Mouse (Mus musculus) myocyte (in vitro differentiated cells): Measurements from ENCODE around the gene Lyrm7.

Experiments used
- MAX ChIP-seq: IDR thresholded peaks from one replicate; pipeline ENCODE4 v1.6.1; 2011; ENCODE audit warnings: low read depth, mild to moderate bottlenecking, control low read depth
- REST ChIP-seq: IDR thresholded peaks from one replicate; pipeline ENCODE4 v1.6.1; 2011; ENCODE audit warnings: mild to moderate bottlenecking, control low read depth, moderate library complexity; ENCODE audit not compliant: insufficient read depth, insufficient read length

GRCm38 (mm10) chr11:54867903-54868434 is 7.3 kb upstream of the Lyrm7 start:
- TF ChIP-seq REST = no peak
- TF ChIP-seq MAX = no peak
